Mouse (Mus musculus): ENCODE measurements around the gene Reep6.

The Reep6 gene

DNA sequence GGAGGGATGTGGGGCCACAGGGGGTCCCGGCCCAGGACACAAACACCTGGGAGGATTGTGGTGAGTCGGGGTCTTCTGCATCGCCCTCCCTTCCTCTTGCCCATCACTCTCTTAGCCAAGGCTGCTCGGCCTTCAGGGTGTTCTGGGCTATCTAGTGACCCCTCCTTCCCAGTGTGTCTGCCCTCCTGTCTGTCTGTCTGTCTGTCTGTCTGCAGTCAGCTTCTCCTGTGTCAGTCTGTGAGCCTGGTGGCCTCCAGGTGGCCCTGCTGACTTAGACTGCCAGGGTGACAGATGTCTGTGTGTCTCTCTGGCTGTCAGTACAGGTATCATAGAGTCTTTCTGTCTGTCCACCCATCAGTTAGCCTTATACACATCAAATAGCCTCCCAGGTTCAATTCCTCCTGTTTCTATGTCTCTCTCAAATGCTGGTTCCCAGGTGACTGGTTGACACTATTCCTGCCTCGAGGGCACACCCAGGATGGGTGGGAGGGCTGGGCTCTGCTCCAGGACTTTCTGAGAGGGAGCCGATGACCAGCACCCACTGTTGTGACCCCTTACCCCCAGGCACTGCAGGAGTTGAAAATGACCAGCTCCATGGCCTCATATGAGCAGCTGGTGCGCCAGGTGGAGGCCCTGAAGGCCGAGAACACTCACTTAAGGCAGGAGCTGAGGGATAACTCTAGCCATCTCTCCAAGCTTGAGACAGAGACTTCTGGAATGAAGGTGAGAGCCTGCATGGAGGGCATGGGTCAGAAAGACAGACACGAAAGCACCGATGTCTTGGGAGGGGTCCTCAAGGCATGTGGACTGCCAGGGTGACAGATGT is 28.3 kb upstream of the Reep6 start:
- DNase-seq (ENCODE audit: low spot score in 2 of 2): no peak

DNA sequence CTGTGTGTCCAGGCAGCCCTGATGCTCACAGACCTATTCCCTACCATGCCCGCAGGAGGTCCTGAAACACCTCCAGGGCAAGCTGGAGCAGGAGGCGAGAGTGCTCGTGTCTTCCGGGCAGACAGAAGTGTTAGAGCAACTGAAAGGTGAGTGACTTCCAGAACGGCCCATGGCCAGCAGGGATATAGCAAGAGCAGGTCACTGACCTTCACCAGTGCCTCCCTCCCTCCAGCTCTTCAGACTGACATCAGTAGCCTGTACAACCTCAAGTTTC is 27.7 kb upstream of the Reep6 start:
- DNase-seq (ENCODE audit: low spot score in 2 of 2): no peak

DNA sequence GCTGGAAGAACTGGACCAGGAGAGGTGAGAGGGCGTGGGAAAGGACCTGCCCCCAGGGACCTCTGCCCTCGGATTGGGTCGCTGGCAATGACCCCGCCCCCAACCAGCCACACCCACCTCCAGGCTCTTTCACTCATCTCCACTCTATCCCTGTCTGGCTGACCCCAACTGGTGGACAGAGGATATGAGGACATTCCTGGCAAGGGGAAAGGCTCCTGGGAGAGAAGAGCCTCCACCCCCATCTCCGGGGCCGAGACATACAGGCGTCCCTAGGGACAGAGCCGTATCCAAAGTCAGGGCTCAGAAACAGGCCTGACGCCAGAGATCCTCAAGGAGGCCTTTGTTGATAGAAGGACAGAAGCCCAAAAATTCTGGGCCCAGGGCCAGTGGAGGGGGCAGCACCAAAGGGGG is 27.3 kb upstream of the Reep6 start:
- DNase-seq (ENCODE audit: low spot score in 2 of 2): no peak

DNA sequence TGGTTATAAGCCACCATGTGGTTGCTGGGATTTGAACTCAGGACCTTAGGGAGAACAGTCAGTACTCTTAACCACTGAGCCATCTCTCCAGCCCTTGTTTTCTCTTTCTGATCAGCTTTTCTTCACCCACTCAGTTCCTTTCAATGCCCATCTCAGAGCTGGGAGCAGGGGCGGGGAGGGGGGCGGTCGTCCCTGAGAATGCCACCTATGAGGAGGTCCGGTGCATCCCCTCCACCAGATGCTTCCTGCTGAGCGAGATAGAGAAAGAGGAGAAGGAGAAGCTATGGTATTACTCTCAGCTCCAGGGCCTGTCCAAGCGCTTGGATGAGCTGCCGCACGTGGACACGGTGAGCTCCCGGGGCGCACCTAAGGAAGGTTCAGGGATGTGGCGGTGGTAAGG is 25.3 kb upstream of the Reep6 start:
- DNase-seq (ENCODE audit: low spot score in 2 of 2): no peak

DNA sequence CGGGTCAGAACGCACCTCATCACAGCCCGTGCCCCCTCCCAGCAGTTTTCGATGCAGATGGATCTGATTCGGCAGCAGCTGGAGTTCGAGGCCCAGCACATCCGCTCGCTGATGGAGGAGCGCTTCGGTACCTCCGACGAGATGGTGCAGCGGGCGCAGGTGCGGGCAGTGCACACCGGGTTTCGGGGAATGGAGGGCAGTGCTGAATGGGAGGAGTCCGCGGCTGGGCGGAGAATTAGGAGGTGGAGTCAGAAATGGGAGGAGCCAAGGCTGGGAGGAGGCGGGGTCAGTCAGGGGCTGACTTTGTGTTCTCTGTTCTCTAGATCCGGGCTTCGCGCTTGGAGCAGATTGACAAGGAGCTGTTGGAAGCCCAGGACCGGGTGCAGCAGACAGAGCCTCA is 24.9 kb upstream of the Reep6 start:
- no peak for DNase-seq (ENCODE audit: low spot score in 2 of 2)

DNA sequence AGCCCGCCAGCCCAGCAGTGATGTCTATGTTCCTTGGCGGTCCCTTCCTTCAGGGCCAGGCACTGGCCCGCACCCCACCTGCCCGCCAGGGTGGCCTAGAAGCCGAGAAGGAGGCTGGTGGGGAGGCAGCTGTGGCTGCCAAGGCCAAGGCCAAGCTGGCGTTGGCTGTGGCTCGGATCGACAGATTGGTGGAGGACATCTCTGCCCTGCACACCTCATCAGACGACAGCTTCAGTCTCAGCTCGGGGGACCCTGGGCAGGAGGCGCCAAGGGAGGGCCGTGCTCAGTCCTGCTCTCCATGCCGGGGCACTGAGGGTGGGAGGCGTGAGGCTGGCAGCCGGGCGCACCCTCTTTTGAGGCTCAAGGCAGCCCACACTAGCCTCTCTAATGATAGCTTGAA is 18.2 kb upstream of the Reep6 start:
- DNase-seq (ENCODE audit: low spot score in 2 of 2): no peak

DNA sequence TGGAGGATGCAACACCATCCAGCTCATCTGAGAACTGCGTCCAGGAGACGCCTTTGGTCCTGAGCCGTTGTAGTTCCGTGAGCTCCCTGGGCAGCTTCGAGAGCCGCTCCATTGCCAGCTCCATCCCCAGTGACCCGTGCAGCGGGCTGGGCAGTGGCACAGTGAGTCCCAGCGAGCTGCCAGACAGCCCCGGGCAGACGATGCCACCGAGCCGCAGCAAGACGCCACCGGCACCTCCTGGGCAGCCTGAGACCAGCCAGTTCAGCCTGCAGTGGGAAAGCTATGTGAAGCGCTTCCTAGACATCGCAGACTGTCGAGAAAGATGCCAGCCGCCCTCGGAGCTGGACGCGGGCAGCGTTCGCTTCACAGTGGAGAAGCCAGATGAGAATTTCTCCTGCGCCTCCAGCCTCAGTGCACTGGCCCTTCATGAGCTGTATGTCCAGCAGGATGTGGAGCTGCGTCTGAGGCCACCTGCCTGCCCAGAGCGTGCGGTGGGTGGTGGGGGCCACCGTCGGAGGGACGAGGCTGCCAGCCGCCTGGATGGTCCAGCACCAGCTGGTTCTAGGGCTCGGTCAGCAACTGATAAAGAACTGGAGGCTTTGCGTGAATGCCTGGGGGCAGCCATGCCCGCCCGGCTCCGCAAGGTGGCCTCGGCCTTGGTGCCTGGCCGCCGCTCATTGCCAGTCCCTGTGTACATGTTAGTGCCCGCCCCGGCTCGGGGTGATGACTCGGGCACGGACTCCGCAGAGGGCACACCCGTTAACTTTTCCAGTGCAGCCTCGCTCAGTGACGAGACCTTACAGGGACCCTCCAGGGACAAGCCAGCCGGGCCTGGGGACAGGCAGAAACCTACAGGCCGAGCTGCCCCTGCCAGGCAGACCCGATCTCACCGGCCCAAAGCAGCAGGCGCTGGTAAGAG is 16.9 kb upstream of the Reep6 start:
- DNase-seq (ENCODE audit: low spot score in 2 of 2): no peak

DNA sequence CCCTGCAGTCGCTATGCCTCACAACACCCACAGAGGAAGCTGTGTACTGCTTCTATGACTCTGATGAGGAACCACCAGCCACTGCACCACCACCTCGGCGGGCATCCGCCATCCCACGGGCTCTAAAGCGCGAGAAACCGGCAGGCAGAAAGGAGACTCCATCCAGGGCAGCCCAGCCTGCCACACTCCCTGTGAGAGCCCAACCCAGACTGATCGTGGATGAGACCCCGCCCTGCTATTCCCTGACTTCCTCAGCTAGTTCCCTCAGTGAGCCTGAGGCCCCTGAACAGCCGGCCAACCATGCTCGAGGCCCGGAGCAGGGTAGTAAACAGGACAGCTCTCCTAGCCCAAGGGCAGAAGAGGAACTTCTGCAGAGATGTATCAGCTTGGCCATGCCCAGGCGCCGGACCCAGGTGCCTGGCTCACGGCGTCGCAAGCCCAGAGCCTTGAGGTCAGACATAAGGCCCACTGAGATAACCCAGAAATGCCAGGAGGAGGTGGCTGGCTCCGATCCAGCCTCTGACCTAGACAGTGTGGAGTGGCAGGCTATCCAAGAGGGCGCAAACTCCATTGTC is 16.0 kb upstream of the Reep6 start:
- DNase-seq (ENCODE audit: low spot score in 2 of 2): no peak

DNA sequence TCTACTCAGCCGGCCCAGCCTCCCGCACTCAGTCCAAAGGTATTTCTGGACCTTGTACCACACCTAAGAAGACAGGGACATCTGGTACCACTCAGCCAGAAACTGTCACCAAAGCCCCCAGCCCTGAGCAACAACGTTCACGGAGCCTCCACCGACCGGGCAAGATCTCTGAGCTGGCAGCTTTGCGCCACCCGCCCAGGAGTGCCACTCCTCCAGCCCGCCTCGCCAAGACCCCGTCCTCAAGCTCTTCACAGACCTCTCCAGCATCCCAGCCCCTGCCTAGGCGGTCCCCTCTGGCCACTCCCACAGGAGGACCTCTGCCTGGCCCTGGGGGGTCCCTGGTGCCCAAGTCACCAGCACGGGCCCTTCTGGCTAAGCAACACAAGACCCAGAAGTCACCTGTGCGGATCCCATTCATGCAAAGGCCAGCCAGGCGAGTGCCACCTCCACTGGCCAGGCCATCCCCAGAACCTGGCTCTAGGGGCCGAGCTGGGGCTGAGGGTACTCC is 15.2 kb upstream of the Reep6 start:
- no peak for DNase-seq (ENCODE audit: low spot score in 2 of 2)

DNA sequence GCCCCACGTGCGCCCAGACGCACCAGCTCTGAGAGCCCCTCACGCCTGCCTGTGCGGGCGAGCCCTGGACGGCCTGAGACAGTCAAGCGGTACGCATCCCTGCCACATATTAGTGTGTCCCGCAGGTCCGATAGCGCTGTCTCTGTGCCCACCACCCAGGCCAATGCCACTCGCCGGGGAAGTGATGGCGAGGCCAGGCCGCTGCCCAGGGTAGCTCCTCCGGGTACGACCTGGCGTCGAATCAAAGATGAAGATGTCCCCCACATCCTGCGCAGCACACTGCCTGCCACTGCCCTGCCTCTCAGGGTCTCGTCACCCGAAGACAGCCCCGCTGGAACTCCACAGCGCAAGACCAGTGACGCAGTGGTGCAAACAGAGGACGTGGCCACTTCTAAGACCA is 14.4 kb upstream of the Reep6 start:
- no peak for DNase-seq (ENCODE audit: low spot score in 2 of 2)

DNA sequence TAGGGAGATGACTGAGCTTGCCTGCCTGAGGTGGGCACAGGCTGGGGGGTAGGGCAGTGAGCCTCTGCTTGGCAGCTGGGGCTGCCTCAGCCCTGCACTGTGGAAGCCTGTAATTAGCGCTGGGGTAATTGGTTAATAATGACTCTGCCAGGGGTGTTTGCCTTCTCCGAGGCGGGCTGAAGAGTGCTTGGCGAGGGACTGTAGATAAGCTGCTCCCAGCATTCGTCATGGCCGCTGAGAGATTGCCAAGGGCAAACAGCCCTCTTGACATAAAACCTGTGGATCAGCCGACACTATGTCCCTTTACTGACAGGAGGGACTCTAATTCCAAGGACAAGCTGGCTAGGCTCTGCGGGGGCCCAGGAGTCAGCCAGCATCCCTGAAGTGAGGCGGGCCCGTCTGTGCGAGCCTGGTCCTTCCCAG is 13.4 kb upstream of the Reep6 start:
- no peak for DNase-seq (ENCODE audit: low spot score in 2 of 2)

DNA sequence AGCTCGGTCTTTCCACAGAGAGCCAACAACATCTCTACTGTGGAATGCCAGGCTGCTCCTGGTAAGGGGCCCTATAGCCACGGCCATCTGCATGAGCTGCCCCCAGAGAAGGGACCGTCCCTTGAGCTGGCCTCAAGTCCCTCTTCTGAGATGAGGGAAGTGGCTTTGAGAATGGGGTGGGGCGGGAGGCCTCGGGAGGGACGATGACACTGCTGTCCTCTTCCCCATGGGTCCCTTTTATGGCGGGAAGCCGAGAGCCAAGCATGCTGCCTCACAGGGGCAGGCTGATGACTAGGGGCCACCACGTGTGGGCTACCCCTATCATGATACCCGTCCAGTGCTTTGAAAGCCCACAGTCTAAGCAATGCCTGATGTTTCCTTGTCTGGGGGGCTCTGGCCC is 12.7 kb upstream of the Reep6 start:
- DNase-seq (ENCODE audit: low spot score in 2 of 2): no peak

DNA sequence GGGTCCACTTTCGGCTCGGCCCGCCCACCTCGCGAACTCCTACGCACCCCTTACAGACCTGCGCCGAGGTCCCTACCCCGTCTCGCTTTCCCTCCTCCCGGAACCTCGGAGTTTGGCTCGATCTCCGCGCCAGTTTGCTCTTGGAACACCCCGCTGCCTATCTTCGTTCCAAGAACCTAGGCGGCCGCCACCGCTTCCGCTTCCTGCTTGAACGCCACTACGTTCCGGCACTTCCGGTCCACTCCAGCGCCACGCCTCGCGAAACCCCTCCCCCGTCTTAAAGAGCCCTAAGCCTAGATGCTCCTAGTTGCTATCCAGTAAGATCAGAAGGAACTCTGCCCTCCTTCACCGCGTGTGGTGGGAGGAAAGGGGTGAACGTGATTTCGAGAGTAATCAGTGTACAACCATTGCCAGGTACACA is 9.4 kb upstream of the Reep6 start, which contains the start of gene 2310011J03Rik:
Gene 2310011J03Rik (minus strand): TSS at position 198 of the 421 bp plus-strand sequence.
- DNase-seq (ENCODE audit: low spot score in 2 of 2): peak; percentile 86 to 88

DNA sequence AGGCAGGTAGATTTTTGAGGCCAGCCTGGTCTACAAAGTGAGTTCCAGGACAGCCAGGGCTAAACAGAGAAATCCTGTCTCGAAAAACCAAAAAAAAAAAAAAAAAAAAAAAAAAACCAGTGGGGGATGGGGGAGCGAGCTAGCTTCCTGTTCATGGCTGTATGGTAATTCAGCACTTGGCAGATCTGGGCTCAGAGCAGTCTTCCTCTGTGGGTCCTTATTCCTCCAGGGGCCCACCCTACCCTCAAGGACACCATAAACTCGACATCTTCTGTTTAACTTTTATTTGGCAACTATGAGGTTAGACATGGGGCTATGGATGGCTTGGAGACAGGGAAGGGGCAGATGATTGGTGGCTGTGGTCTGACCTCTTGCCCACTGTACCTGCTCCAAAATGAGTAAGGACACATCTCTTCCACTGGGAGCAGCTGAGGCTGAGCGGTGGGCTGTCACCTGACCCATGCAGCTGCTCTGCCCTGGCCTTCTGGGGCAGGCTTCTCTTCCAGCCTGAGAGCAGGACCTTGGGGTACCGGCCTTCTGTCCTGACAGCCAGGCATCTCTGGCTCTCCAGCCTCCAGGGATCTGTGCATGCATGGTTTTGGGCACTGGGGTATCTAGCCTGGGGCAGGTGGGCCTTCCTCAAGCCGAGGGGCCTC is 8.6 kb upstream of the Reep6 start:
- DNase-seq (ENCODE audit: low spot score in 2 of 2): no peak

DNA sequence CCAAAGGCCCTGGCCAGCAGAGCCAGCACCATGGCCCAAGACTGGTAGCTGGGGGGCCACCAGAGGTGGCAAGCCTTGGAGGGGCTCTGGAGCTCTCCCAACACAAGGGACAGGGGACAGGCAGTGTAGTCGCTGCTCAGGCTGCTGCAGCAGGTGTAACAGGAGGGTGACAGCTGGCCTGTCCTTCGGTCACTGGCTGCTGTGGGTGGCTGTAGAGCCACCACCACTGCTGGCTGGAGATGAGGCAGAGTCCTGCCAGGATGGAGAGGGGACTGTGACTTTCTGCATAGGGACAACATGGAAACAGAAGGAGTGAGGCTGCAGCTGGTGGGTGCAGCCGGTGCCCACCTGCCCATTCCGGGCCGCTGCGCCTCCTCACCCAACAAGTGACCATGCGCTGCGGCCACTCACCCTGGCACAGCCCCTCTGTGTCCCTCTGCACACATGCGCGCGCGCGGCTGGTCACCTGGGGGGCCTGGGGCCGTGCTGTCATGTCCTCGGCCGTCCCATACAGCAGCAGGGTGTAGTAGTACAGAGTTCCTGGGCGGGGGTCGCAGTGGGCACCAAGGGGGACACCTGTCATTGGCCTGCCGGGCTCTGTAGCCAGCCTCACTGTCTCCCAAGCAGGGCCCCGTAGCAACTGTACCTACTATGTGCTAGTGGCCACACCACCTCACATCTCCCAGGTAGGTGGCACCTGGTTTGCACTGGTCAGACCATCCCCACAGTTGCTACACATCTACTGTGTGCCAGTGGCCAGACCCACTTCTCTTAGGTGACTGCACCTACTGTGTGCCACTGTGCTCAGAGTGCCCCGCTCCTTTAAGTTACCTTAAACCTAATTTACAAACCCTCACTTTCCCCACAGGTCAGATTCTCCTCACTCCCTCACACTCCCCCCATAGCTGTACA is 7.8 kb upstream of the Reep6 start:
- no peak for DNase-seq (ENCODE audit: low spot score in 2 of 2)

DNA sequence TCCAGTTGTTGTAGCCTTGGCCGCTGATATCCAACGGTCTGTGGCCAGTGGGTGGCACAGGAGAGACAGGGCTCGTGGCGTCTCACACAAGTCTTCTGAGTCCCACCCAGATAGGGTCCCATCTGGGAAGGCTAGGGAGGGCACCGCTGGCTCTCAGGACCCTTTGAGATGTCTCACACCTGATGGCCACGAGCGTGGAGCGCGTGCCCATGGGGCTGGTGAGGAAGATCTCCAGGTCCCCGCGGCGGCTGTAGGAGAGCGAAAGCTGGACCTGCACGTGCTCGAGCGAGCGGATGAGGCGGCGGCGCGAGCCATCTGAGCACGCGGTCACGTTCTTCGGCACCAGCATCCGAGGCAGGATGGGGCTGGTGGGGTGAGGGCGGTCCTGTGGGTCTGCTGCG is 6.9 kb upstream of the Reep6 start:
- no peak for DNase-seq (ENCODE audit: low spot score in 2 of 2)

DNA sequence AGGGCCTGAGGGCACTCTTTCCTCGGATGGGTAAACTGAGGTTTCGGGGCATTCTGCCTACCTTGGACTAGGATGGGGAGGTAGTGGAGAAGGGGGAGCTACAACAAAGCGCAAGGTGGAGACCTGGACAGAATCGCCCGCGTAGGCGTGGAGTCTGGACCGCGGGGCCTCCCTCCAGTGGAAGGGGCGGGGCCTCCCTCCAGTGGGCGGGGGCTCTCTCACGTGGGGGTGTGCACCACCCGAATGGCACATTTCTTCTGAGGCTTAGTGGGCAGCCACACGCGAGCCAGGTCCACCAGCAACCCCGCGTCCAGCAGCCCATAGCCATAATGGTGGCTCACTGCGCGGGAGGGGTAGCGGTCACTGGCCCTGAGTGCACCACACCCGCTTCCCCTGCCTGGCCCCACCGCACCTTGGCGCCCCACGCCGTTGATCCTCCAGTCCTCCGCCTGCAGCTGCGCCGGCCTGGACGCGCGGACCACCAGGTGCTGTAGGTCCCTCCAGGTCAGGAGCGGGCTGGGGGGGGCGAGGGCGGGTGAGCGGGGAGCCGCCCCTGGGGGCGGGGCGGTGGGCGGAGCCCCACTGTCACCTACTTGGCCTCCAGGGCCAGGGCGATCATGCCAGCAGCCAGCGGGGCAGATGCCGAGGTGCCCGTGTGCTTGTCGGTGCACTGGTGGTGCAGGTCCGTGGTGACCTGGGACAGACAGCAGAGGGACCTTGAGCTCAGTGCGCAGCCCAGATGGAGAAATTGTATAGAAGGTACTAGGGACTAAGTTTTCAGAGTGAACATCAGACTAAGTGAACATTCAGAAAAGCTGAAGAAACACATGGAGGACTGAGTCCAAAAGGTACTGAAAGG is 6.3 kb upstream of the Reep6 start:
- DNase-seq (ENCODE audit: low spot score in 2 of 2): no peak

DNA sequence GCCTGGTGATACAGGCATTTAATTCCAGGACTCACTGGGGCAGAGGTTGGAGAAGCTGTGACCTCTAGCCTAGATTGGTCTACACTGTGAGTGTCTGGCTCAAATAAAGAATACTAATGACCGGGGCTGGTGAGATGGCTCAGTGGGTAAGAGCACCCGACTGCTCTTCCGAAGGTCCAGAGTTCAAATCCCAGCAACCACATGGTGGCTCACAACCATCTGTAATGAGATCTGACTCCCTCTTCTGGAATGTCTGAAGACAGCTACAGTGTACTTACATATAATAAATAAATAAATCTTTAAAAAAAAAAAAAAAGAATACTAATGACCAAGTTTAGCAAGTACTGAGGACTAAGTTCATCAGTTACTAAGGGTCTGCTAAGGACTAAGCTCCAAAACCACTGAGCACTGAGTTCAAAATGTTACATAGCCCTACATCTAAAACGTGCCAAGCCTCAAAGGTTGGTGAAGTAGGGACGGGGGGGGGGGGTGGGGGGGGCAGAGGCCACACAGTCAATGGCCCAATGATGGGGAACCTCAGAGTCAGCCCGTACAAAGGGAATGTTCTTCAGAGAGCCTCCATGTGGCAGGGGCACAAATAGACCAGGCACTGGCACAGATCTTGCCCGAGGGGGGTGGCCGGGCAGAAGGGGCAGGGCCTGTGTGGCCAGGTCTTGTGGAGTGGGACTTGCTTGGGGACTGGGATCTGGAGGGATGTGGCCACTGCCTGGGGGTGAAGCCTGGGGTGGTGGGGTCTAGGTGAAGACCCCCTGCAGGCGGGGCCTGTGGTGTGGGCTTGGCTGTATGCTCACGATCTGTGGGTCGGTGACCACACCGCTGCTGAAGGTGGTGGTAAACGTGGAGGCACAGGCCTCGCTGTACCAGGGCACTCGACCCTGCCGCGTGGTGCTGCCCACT is 5.4 kb upstream of the Reep6 start:
- DNase-seq (ENCODE audit: low spot score in 2 of 2): no peak

DNA sequence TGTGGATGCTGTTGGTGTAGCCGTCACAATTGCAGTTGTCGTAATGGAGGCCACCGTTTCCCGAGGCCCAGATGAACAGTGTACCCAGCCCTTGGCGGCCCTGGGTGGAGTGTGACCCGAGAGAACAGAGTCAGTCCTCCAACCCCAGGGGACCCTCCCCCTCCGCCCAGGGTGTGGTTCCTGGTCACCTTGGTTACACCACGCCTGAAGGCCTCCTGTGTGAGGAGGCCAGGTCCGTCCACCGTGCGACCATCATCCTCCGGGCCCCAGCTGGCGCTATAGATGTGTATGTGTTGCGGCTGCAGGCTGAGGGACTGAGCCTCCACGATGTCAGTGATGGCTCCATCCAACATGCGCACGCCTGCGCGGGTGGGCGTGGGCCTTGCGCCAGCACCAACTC is 4.7 kb upstream of the Reep6 start:
- DNase-seq (ENCODE audit: low spot score in 2 of 2): no peak
